Mouse (Mus musculus) midbrain, embryonic 10.5 days (tissue): Measurements from ENCODE around the gene Calcrl. TPM values are rescaled to one million over a fixed set of nuclear protein-coding genes. Genes with fewer than 3 reads are reported as not detected.

Source experiments
- polyA plus RNA-seq: library from polyadenylated mRNA; unstranded; fragments of >200 nt; fragmentation: Nextera tagmentation; extraction: Ambion mirVana; gene quantifications from 2 replicates; pipeline ENCODE4 v1.2.1, GENCODE M21; 2016

Gene Calcrl
- polyA plus RNA-seq, 1 experiment from 2014 or later, result 11.3 TPM

Other genes with a start within 250 kb of the Calcrl start
- gene Tfpi, start 51.4 kb upstream of the Calcrl start, polyA plus RNA-seq, result 16.5 and 17.2 TPM in 2 replicates
- gene Ctnnd1, start 225.4 kb upstream of the Calcrl start, polyA plus RNA-seq, result 37.5 and 40.9 TPM in 2 replicates
- gene Btbd18, start 233.7 kb upstream of the Calcrl start, polyA plus RNA-seq, result 0.22 and 0.47 TPM in 2 replicates
- 505 and 545 TPM in 2 replicates for gene Selenoh, start 245.4 kb upstream of the Calcrl start, polyA plus RNA-seq